Mouse (Mus musculus): ENCODE measurements around the gene Mucl2.
"Not testable (repeated sequence)": the region's sequence is repeated elsewhere in the genome, so short reads cannot be mapped to it uniquely, and the experiment has no call there.

Mucl2 gene

DNA sequence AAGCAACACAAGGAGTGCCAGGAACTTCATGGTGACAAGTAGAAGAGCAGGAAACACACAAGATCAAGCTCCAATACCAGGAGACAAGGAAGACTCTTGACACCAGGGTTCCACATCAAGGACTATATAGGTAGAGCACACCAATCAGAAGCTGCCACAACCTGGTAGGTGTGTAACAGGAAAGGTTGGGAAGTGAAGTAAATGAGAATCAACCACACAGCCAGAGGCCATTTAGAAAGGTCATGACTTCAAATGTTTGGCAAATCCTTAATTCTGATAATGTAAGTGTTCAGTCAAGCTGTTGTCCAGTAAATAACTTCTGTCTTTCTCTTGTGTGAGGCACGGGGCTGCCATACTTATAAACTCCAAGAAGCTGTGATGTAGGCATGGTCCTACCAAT, at the start of gene Mucl2:
Gene Mucl2, minus strand, starts transcription at position 101 of the 400 bp plus-strand sequence.
- no peak for DNase-seq (ENCODE audit: low spot score)

DNA sequence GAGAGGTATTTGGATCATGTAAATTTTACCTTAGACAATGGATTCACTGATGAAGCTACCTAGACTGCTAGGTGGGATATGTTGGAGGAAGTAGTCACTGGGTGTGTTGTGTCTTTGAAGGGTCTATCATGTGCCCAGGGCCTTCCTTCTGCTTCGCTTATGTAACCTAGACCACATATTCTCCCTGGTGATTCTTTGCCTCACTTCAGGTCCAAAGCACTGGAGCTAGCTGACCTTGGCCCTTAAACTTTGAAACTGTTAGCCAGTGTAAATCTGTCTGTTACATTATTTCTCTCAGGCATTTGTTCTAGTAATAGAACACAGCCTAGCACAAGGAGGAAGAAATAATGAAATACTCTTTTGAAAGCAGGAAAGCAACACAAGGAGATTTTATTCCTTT, 13.9 kb upstream of the Mucl2 start:
- DNase-seq (ENCODE audit: low spot score): not testable (repeated sequence)

Measured in urinary bladder, postnatal 14 days (tissue).